Mouse (Mus musculus) embryonic fibroblast, embryonic 13.5 days (primary cell): ENCODE data around the gene Rufy1.

Source experiments
- CTCF ChIP-seq: IDR thresholded peaks from 2 replicates; pipeline ENCODE4 v1.5.1; 2011; ENCODE audit warnings: mild to moderate bottlenecking, control low read depth, low read length, moderate library complexity, borderline replicate concordance; ENCODE audit not compliant: insufficient read depth
- POLR2A ChIP-seq: IDR thresholded peaks from 2 replicates; pipeline ENCODE4 v1.6.1; 2011; ENCODE audit warnings: low read depth, mild to moderate bottlenecking, control low read depth, low read length, moderate library complexity

DNA sequence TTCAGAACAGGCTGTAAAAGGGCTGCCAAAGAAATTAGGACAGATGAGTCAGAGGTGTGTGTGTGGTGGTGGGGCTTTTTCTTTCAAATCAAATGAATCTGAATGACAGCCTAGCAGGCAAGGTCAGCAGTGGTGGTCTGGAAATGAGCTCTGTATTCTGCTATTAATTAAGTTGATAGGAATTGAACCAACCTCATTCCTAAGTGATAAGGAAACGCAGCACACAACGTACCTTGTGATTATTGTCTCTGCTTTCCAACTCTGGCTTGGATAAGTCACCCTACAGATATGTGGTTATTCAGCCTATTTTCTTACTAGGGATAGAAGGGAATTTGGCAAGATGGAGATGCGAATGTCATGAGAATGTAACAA is 1.1 kb upstream of the Rufy1 start:
- TF ChIP-seq CTCF: no peak
- no peak for TF ChIP-seq POLR2A
